Mouse (Mus musculus): ENCODE results near the gene Rnf152. TPM values are rescaled to one million over a fixed set of nuclear protein-coding genes. Genes with fewer than 3 reads are reported as not detected.

Gene Rnf152
- polyA plus RNA-seq, 1 experiment from 2014 or later, result 1.5 TPM

GRCm38 (mm10) chr1:105257199-105257598 is 99.3 kb downstream of the Rnf152 start:
- WGBS, result 81% methylated on average over 3 of the region's 3 CpGs
- Histone ChIP-seq H3K4me2 (no peak overlapping the region), H3K4me1 (ENCODE audit: insufficient read depth) (no peaks in the 10 kb centered on the region), H3K27ac (ENCODE audit: low read depth) (no peak overlapping the region), H3K27me3 (ENCODE audit: insufficient read depth, low read length) (no peaks in the 10 kb centered on the region), H3K9me3 (ENCODE audit: low read depth, low read length) (no peaks in the 10 kb centered on the region), H3K9ac (no peak overlapping the region), H3K36me3 (ENCODE audit: insufficient read depth) (no peaks in the 10 kb centered on the region), H3K4me3 (ENCODE audit: low read depth, low read length) (no peak overlapping the region)
- ATAC-seq (ENCODE audit: insufficient read depth), result no peak
- DNase-seq, result no peak
- TF ChIP-seq CTCF (IDR thresholded peaks at IDR 0.05; ENCODE audit: low read depth), result no peak

- WGBS, result 90% methylated on average over 3 of the region's 3 CpGs
- no peaks in the 10 kb centered on the region for H3K9me3 ChIP-seq (ENCODE audit: low read depth, low read length)
- TF ChIP-seq CTCF (IDR thresholded peaks at IDR 0.05; ENCODE audit: low read depth), result no peak
- H3K9ac ChIP-seq, result no peak overlapping the region
- H3K27me3 ChIP-seq (ENCODE audit: insufficient read depth, low read length), result no peaks in the 10 kb centered on the region
- no peak overlapping the region for H3K4me3 ChIP-seq (ENCODE audit: low read depth, low read length)
- H3K4me2 ChIP-seq, result no peak overlapping the region
- ATAC-seq (ENCODE audit: insufficient read depth) (no peak), DNase-seq (no peak)
- H3K36me3 ChIP-seq (ENCODE audit: insufficient read depth), result no peaks in the 10 kb centered on the region
- no peak overlapping the region for H3K27ac ChIP-seq (ENCODE audit: low read depth)
- H3K4me1 ChIP-seq (ENCODE audit: insufficient read depth), result no peaks in the 10 kb centered on the region
These were observed 107.3 kb downstream of the Rnf152 start for GRCm38 (mm10) chr1:105249190-105249589.

- ATAC-seq (ENCODE audit: insufficient read depth), result no peak
- 67% methylated on average over 2 of the region's 2 CpGs for WGBS
- no peak for DNase-seq
- H3K4me2 ChIP-seq, result no peak overlapping the region
- no peaks in the 10 kb centered on the region for H3K36me3 ChIP-seq (ENCODE audit: insufficient read depth)
- H3K27me3 ChIP-seq (ENCODE audit: insufficient read depth, low read length), result no peaks in the 10 kb centered on the region
- no peak overlapping the region for H3K9ac ChIP-seq
- H3K4me3 ChIP-seq (ENCODE audit: low read depth, low read length), result no peak overlapping the region
- H3K4me1 ChIP-seq (ENCODE audit: insufficient read depth), result no peaks in the 10 kb centered on the region
- H3K9me3 ChIP-seq (ENCODE audit: low read depth, low read length), result no peaks in the 10 kb centered on the region
- TF ChIP-seq CTCF (IDR thresholded peaks at IDR 0.05; ENCODE audit: low read depth), result no peak
- H3K27ac ChIP-seq (ENCODE audit: low read depth), result no peak overlapping the region
These were observed 109.9 kb downstream of the Rnf152 start for GRCm38 (mm10) chr1:105246651-105247050.

- Histone ChIP-seq H3K4me3 (ENCODE audit: low read depth, low read length) (no peak overlapping the region), H3K36me3 (ENCODE audit: insufficient read depth) (no peaks in the 10 kb centered on the region), H3K9ac (no peak overlapping the region), H3K27ac (ENCODE audit: low read depth) (no peak overlapping the region), H3K4me2 (no peak overlapping the region), H3K4me1 (ENCODE audit: insufficient read depth) (no peaks in the 10 kb centered on the region), H3K27me3 (ENCODE audit: insufficient read depth, low read length) (no peaks in the 10 kb centered on the region), H3K9me3 (ENCODE audit: low read depth, low read length) (no peaks in the 10 kb centered on the region)
- no peak for ATAC-seq (ENCODE audit: insufficient read depth)
- 59% methylated on average over 3 of the region's 3 CpGs for WGBS
- DNase-seq, result no peak
- TF ChIP-seq CTCF (IDR thresholded peaks at IDR 0.05; ENCODE audit: low read depth), result no peak
These were observed 110.4 kb downstream of the Rnf152 start for GRCm38 (mm10) chr1:105246075-105246574.

GRCm38 (mm10) chr1:105243359-105244142 is 113.0 kb downstream of the Rnf152 start:
- Histone ChIP-seq H3K27ac (ENCODE audit: low read depth) (no peak overlapping the region), H3K4me1 (ENCODE audit: insufficient read depth) (no peaks in the 10 kb centered on the region), H3K27me3 (ENCODE audit: insufficient read depth, low read length) (no peaks in the 10 kb centered on the region), H3K9me3 (ENCODE audit: low read depth, low read length) (no peaks in the 10 kb centered on the region), H3K4me2 (no peak overlapping the region), H3K9ac (no peak overlapping the region), H3K36me3 (ENCODE audit: insufficient read depth) (no peaks in the 10 kb centered on the region), H3K4me3 (ENCODE audit: low read depth, low read length) (no peak overlapping the region)
- no peak for TF ChIP-seq CTCF (IDR thresholded peaks at IDR 0.05; ENCODE audit: low read depth)
- 43% methylated on average over 6 of the region's 6 CpGs for WGBS
- ATAC-seq (ENCODE audit: insufficient read depth) (no peak), DNase-seq (no peak)

- no peak for TF ChIP-seq CTCF (IDR thresholded peaks at IDR 0.05; ENCODE audit: low read depth)
- Histone ChIP-seq H3K4me3 (ENCODE audit: low read depth, low read length) (no peak overlapping the region), H3K9me3 (ENCODE audit: low read depth, low read length) (no peaks in the 10 kb centered on the region), H3K4me1 (ENCODE audit: insufficient read depth) (no peaks in the 10 kb centered on the region), H3K36me3 (ENCODE audit: insufficient read depth) (no peaks in the 10 kb centered on the region), H3K4me2 (no peak overlapping the region), H3K9ac (no peak overlapping the region), H3K27me3 (ENCODE audit: insufficient read depth, low read length) (no peaks in the 10 kb centered on the region), H3K27ac (ENCODE audit: low read depth) (no peak overlapping the region)
- ATAC-seq (ENCODE audit: insufficient read depth) (no peak), DNase-seq (no peak)
These were observed 116.3 kb downstream of the Rnf152 start for GRCm38 (mm10) chr1:105240185-105240584.

All from lung, embryonic 14.5 days (tissue).